Mouse (Mus musculus) CH12.LX (cell line): ENCODE results near the gene Adcy5. TPM values are rescaled to one million over a fixed set of nuclear protein-coding genes. Genes with fewer than 3 reads are reported as not detected.

Experiments
- DNase-seq: peaks from one replicate; pipeline ENCODE4 v3.0.0-alpha.2; 2013; ENCODE audit errors: extremely low read depth
- H3K27ac ChIP-seq: 2 replicates; pipeline ENCODE4 v1.5.1; 2012; ENCODE audit warnings: low read depth, mild to moderate bottlenecking, control low read depth, moderate library complexity; ENCODE audit not compliant: insufficient read depth
- H3K27me3 ChIP-seq: replicated peaks from 2 replicates; pipeline ENCODE3; 2012; ENCODE audit warnings: inconsistent platforms
- H3K36me3 ChIP-seq, 2 experiments: replicated peaks in 1 of 2; 2 replicates each; pipeline versions ENCODE3 to v1.6.1; 2012; ENCODE audit warnings: inconsistent platforms in 1 of 2, low read length in 1 of 2, mild to moderate bottlenecking in 1 of 2, mixed read lengths in 1 of 2, moderate library complexity in 1 of 2; ENCODE audit not compliant: control insufficient read depth in 1 of 2, insufficient read depth in 1 of 2
- H3K4me1 ChIP-seq, 2 experiments: 2 replicates each; pipeline ENCODE4 v1.6.1; 2012; ENCODE audit warnings: inconsistent platforms in 1 of 2, moderate library complexity in 1 of 2; ENCODE audit not compliant: insufficient read depth in 2 of 2, control insufficient read depth in 1 of 2
- H3K4me2 ChIP-seq: 2 replicates; pipeline ENCODE4 v1.6.1; 2012; ENCODE audit warnings: low read depth, mild to moderate bottlenecking, control low read depth; ENCODE audit not compliant: poor library complexity, insufficient read depth, severe bottlenecking
- H3K4me3 ChIP-seq, 3 experiments: fragments of 150-350 bp in 1 of 3; sonication (generic) in 1 of 3; replicated peaks in 1 of 3; 2 replicates each; pipeline versions ENCODE3 to v1.5.1; 2011 to 2012; ENCODE audit warnings: low read depth in 2 of 3, low read length in 2 of 3, mild to moderate bottlenecking in 2 of 3, moderate library complexity in 2 of 3, control low read depth in 1 of 3, improper control_type of control experiment in 1 of 3, inconsistent platforms in 1 of 3, mixed read lengths in 1 of 3; ENCODE audit not compliant: poor library complexity in 1 of 3
- H3K79me2 ChIP-seq: replicated peaks from 2 replicates; pipeline ENCODE4 v1.6.1; 2012; ENCODE audit warnings: mild to moderate bottlenecking, moderate library complexity; ENCODE audit not compliant: control insufficient read depth, poor library complexity, insufficient read depth, severe bottlenecking; ENCODE audit errors: extremely low read depth
- H3K9ac ChIP-seq: 2 replicates; pipeline ENCODE4 v1.6.1; 2012; ENCODE audit warnings: low read depth, mild to moderate bottlenecking, control low read depth, moderate library complexity; ENCODE audit not compliant: insufficient read depth
- H3K9me3 ChIP-seq: replicated peaks from 2 replicates; pipeline ENCODE3; 2012; ENCODE audit warnings: low read length, inconsistent platforms, mixed read lengths
- BHLHE40 ChIP-seq: IDR thresholded peaks from 2 replicates; pipeline ENCODE4 v1.6.1; 2011; ENCODE audit warnings: mild to moderate bottlenecking, low read depth, low read length, improper control_type of control experiment
- CHD1 ChIP-seq: IDR thresholded peaks from 2 replicates; pipeline ENCODE4 v1.6.1; 2012; ENCODE audit warnings: low read depth, low read length, improper control_type of control experiment, inconsistent platforms
- CTCF ChIP-seq, 2 experiments: IDR thresholded peaks in 1 of 2; conservative IDR thresholded peaks in 1 of 2; 2 replicates each; pipeline ENCODE4 v1.5.1; 2011 to 2012; ENCODE audit warnings: low read depth in 2 of 2, low read length in 2 of 2, improper control_type of control experiment in 1 of 2, inconsistent platforms in 1 of 2, mild to moderate bottlenecking in 1 of 2, moderate library complexity in 1 of 2
- E2F4 ChIP-seq: IDR thresholded peaks from 2 replicates; pipeline ENCODE4 v1.6.1; 2011; ENCODE audit warnings: low read depth, low read length, improper control_type of control experiment; ENCODE audit not compliant: insufficient replicate concordance
- ELF1 ChIP-seq: IDR thresholded peaks from 2 replicates; pipeline ENCODE4 v1.6.1; 2014; ENCODE audit warnings: low read depth, mild to moderate bottlenecking, inconsistent platforms, low read length, improper control_type of control experiment
- EP300 ChIP-seq: IDR thresholded peaks from 2 replicates; pipeline ENCODE4 v1.6.1; 2011; ENCODE audit warnings: low read length, improper control_type of control experiment
- ETS1 ChIP-seq: conservative IDR thresholded peaks from 2 replicates; pipeline ENCODE4 v1.6.1; 2012; ENCODE audit warnings: low read depth, mild to moderate bottlenecking, inconsistent platforms, low read length, improper control_type of control experiment, moderate library complexity
- GABPA ChIP-seq: IDR thresholded peaks from 2 replicates; pipeline ENCODE4 v1.6.1; 2012; ENCODE audit warnings: low read depth, low read length, improper control_type of control experiment, inconsistent platforms; ENCODE audit not compliant: insufficient replicate concordance
- HCFC1 ChIP-seq: IDR thresholded peaks from 2 replicates; pipeline ENCODE4 v1.6.1; 2012; ENCODE audit warnings: low read depth, mild to moderate bottlenecking, inconsistent platforms, low read length, improper control_type of control experiment
- IRF4 ChIP-seq: IDR thresholded peaks from 2 replicates; pipeline ENCODE4 v1.6.1; 2014; ENCODE audit warnings: low read depth, mild to moderate bottlenecking, inconsistent platforms, low read length, improper control_type of control experiment
- JUN ChIP-seq: IDR thresholded peaks from 2 replicates; pipeline ENCODE4 v1.6.1; 2011; ENCODE audit warnings: low read depth, mild to moderate bottlenecking, low read length, improper control_type of control experiment, moderate library complexity; ENCODE audit not compliant: insufficient read depth
- JUND ChIP-seq: conservative IDR thresholded peaks from 2 replicates; pipeline ENCODE4 v1.6.1; 2011; ENCODE audit warnings: low read depth, low read length, improper control_type of control experiment
- MAFK ChIP-seq: IDR thresholded peaks from 2 replicates; pipeline ENCODE4 v1.6.1; 2011; ENCODE audit warnings: low read length, improper control_type of control experiment; ENCODE audit not compliant: insufficient replicate concordance
- MAX ChIP-seq: IDR thresholded peaks from 2 replicates; pipeline ENCODE4 v1.6.1; 2011; ENCODE audit warnings: low read length, improper control_type of control experiment
- MAZ ChIP-seq: IDR thresholded peaks from 2 replicates; pipeline ENCODE4 v1.6.1; 2012; ENCODE audit warnings: low read depth, mild to moderate bottlenecking, inconsistent platforms, low read length, improper control_type of control experiment, moderate library complexity
- MEF2A ChIP-seq: IDR thresholded peaks from 2 replicates; pipeline ENCODE4 v1.6.1; 2014; ENCODE audit warnings: low read depth, mild to moderate bottlenecking, inconsistent platforms, low read length, improper control_type of control experiment, borderline replicate concordance
- MYC ChIP-seq: IDR thresholded peaks from 2 replicates; pipeline ENCODE4 v1.6.1; 2011; ENCODE audit warnings: low read depth, mild to moderate bottlenecking, improper control_type of control experiment, low read length
- NRF1 ChIP-seq: IDR thresholded peaks from 2 replicates; pipeline ENCODE4 v1.6.1; 2014; ENCODE audit warnings: low read depth, mild to moderate bottlenecking, inconsistent platforms, low read length, improper control_type of control experiment, moderate library complexity
- PAX5 ChIP-seq: IDR thresholded peaks from 2 replicates; pipeline ENCODE4 v1.6.1; 2012; ENCODE audit warnings: low read length, inconsistent platforms, mixed read lengths
- POLR2AphosphoS2 ChIP-seq: IDR thresholded peaks from 2 replicates; pipeline ENCODE4 v1.6.1; 2011; ENCODE audit warnings: low read depth, low read length, improper control_type of control experiment
- RCOR1 ChIP-seq: conservative IDR thresholded peaks from 2 replicates; pipeline ENCODE4 v1.6.1; 2012; ENCODE audit warnings: low read depth, mild to moderate bottlenecking, inconsistent platforms, low read length, improper control_type of control experiment
- TBP ChIP-seq: conservative IDR thresholded peaks from 2 replicates; pipeline ENCODE4 v1.6.1; 2011; ENCODE audit warnings: low read depth, low read length, improper control_type of control experiment
- UBTF ChIP-seq: IDR thresholded peaks from 2 replicates; pipeline ENCODE4 v1.6.1; 2012; ENCODE audit warnings: low read depth, mild to moderate bottlenecking, inconsistent platforms, low read length, improper control_type of control experiment, moderate library complexity
- ZC3H11A ChIP-seq: IDR thresholded peaks from 2 replicates; pipeline ENCODE4 v1.6.1; 2012; ENCODE audit warnings: low read depth, mild to moderate bottlenecking, inconsistent platforms, low read length, improper control_type of control experiment
- dilution Hi-C: fragments of 300-500 bp; cut with MboI; formaldehyde crosslinking; loops from 2 replicates; pipeline ENCODE4 v1.14.3; 2020; ENCODE audit warnings: low sequenced_read_pairs; ENCODE audit not compliant: extremely low pct_unique_long_range_greater_than_20kb, extremely low pct_ligation_motif_present
- in situ Hi-C: fragments of 300-500 bp; cut with MboI; formaldehyde crosslinking; loops from 3 replicates; pipeline ENCODE4 v1.14.3; 2019; ENCODE audit warnings: low sequenced_read_pairs, low pct_ligation_motif_present, low pct_unique_long_range_greater_than_20kb, mixed read lengths
- polyA plus RNA-seq: library from polyadenylated mRNA; unstranded; fragments of >175 nt; gene quantifications from 2 replicates; pipeline ENCODE4 v1.2.1, GENCODE M21; 2012; ENCODE audit warnings: low read depth; ENCODE audit not compliant: insufficient read length
- total RNA-seq, 2 experiments: library from RNA; depleted of rRNA; stranded (reverse); fragments of 300-350 nt in 1 of 2; fragments of >200 nt in 1 of 2; gene quantifications; 2 replicates each; pipeline ENCODE4 v1.2.3; 2012 to 2014

Adcy5 gene
- total and polyA plus RNA-seq, 3 experiments = 0.04 TPM; not detected in 2

DNA sequence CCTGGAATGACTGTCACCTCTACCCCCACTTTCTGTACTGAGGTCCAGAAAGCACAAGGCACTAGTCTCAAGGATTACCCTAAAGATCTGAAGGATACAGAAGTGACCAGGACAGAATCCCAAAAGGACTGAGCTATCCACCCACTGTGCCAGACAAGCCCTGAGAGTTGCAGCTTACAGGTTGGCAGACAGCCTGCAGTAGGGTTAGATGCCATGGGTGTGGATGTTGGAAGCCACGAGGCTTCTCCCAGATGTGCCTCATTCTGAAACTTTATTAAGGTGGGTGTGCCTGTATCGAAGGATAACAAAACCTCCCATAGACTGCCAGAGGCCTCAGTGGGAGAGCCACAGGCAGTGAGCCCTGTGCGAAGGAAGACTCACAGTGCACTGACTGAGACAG, 23.8 kb downstream of the Adcy5 start:
- Histone ChIP-seq H3K79me2 (no peaks in the 10 kb centered on the region), H3K4me2 (no peak overlapping the region)
- in situ Hi-C loops = no loop called here

DNA sequence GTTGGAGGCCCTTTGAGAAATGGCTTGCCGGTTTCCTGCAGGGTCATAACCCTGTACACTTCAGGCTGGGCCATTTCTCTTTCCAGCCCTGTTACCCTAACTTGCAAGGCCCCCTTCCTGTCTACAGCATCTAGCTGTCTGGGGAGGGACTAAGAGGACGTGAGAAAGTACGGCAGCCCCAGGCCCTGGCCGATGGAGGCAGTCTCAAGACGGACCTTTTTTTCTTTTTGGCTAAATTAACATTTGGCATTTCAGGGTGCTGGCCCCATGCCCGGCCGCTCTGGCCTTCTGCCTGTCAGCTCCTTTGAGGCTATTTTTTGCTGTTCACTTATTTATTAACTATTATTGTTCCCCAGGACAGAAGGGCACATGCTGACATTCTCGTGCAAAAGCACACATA, 24.4 kb downstream of the Adcy5 start:
- Histone ChIP-seq H3K4me3 (no peak overlapping the region), H3K4me2 (no peak overlapping the region), H3K9ac (no peak overlapping the region), H3K9me3 (no peaks in the 10 kb centered on the region), H3K27ac (no peak overlapping the region), H3K4me1 (peaks cover 5 to 15% of the 10 kb centered on the region in 2 experiments), H3K36me3 (no peaks in the 10 kb centered on the region), H3K27me3 (peaks cover 97% of the 10 kb centered on the region), H3K79me2 (no peaks in the 10 kb centered on the region)
- TF ChIP-seq BHLHE40 = no peak
- TF ChIP-seq ELF1 = no peak
- no peak for TF ChIP-seq EP300
- TF ChIP-seq ZC3H11A = no peak
- TF ChIP-seq JUND = no peak
- no peak for TF ChIP-seq ETS1
- no peak for TF ChIP-seq PAX5
- TF ChIP-seq IRF4 = no peak
- no peak for TF ChIP-seq NRF1
- no peak for TF ChIP-seq MYC
- no peak for TF ChIP-seq MEF2A
- TF ChIP-seq MAZ = no peak
- DNase-seq = no peak
- dilution Hi-C loops = no loop called here
- in situ Hi-C loops = no loop called here

More for the DNA sequence above, 23.8 kb downstream of the Adcy5 start:
- Histone ChIP-seq H3K9me3 (no peaks in the 10 kb centered on the region), H3K36me3 (no peaks in the 10 kb centered on the region), H3K4me1 (peaks cover 5 to 15% of the 10 kb centered on the region in 2 experiments), H3K4me3 (no peak overlapping the region), H3K27me3 (peaks cover 94% of the 10 kb centered on the region), H3K9ac (no peak overlapping the region), H3K27ac (no peak overlapping the region)
- DNase-seq = no peak
- TF ChIP-seq MAFK = no peak
- no peak for TF ChIP-seq JUN
- no peak for TF ChIP-seq ZC3H11A
- no peak for TF ChIP-seq MEF2A
- no peak for TF ChIP-seq ETS1
- no peak for TF ChIP-seq ELF1
- no peak for TF ChIP-seq MAX
- TF ChIP-seq POLR2AphosphoS2 = no peak
- TF ChIP-seq UBTF = no peak
- no peak for TF ChIP-seq CHD1
- no peak for TF ChIP-seq MAZ
- TF ChIP-seq CTCF (conservative IDR thresholded peaks at IDR 0.05 in 1 of 2, IDR thresholded peaks at IDR 0.05 in 1 of 2; ENCODE audit: low read depth in 2 of 2, low read length in 2 of 2) = no peak
- no peak for TF ChIP-seq E2F4
- no peak for TF ChIP-seq GABPA
- TF ChIP-seq MYC = no peak
- TF ChIP-seq HCFC1 = no peak
- no peak for TF ChIP-seq RCOR1
- TF ChIP-seq TBP = no peak
- dilution Hi-C loops = no loop called here
